Mouse (Mus musculus) forebrain, postnatal 0 days (tissue): Measurements from ENCODE around the gene Syne1. TPM values are rescaled to one million over a fixed set of nuclear protein-coding genes. Genes with fewer than 3 reads are reported as not detected.

Experiments
- ATAC-seq: fragments of 200-750 bp; cut with Nextera tagmentation; 2 replicates; pipeline ENCODE4 v1.8.0; 2017; ENCODE audit warnings: mild to moderate bottlenecking, moderate library complexity
- DNase-seq: peaks from one replicate; pipeline ENCODE4 v3.0.0-alpha.2; 2015
- H3K27ac ChIP-seq: fragments of 300-500 bp; sonication (generic); 2 replicates; pipeline ENCODE4 v1.5.1; 2014; ENCODE audit warnings: low read depth, mild to moderate bottlenecking, antibody characterized with exemption, low read length, moderate library complexity, mixed read lengths
- H3K27me3 ChIP-seq: fragments of 300-500 bp; sonication (generic); 2 replicates; pipeline ENCODE4 v1.6.1; 2014; ENCODE audit warnings: mild to moderate bottlenecking, low read length, mixed read lengths; ENCODE audit not compliant: insufficient read depth
- H3K36me3 ChIP-seq: fragments of 300-500 bp; sonication (generic); 2 replicates; pipeline ENCODE4 v1.6.1; 2014; ENCODE audit warnings: mild to moderate bottlenecking, moderate library complexity; ENCODE audit not compliant: insufficient read depth
- H3K4me1 ChIP-seq: fragments of 300-500 bp; sonication (generic); 2 replicates; pipeline ENCODE4 v1.6.1; 2014; ENCODE audit warnings: antibody characterized with exemption; ENCODE audit not compliant: insufficient read depth
- H3K4me2 ChIP-seq: fragments of 300-500 bp; sonication (generic); 2 replicates; pipeline ENCODE4 v1.6.1; 2014; ENCODE audit warnings: low read depth, mild to moderate bottlenecking, moderate library complexity
- H3K4me3 ChIP-seq: fragments of 300-500 bp; sonication (generic); 2 replicates; pipeline ENCODE4 v1.5.1; 2014; ENCODE audit warnings: low read depth, low read length, mixed read lengths
- H3K9ac ChIP-seq: fragments of 300-500 bp; sonication (generic); 2 replicates; pipeline ENCODE4 v1.6.1; 2014; ENCODE audit warnings: mild to moderate bottlenecking
- H3K9me3 ChIP-seq: fragments of 300-500 bp; sonication (generic); 2 replicates; pipeline ENCODE4 v1.6.1; 2016; ENCODE audit warnings: low read length
- CTCF ChIP-seq: sonication (generic); IDR thresholded peaks from 2 replicates; pipeline ENCODE4 v1.5.1; 2016; ENCODE audit warnings: antibody characterized with exemption, control low read depth, low read depth
- WGBS: fragments of 180-500 bp; shearing (Covaris S2); extraction: QIAGEN DNeasy Blood & Tissue Kit; methylation state at CpG from one replicate; pipeline ENCODE4 v1.1.7; 2014; 5-methylcytosine and 5-hydroxymethylcytosine counted together
- polyA plus RNA-seq: library from polyadenylated mRNA; unstranded; fragments of >200 nt; fragmentation: Nextera tagmentation; extraction: Ambion mirVana; gene quantifications from 2 replicates; pipeline ENCODE4 v1.2.1, GENCODE M21; 2015
- total RNA-seq: library from RNA; depleted of rRNA; stranded (reverse); fragments of >200 nt; gene quantifications from 2 replicates; pipeline ENCODE4 v1.2.3, GENCODE M21; 2014

Gene Syne1
- total and polyA plus RNA-seq, 2 experiments from 2014 or later: 11.2 to 60.5 TPM

DNA sequence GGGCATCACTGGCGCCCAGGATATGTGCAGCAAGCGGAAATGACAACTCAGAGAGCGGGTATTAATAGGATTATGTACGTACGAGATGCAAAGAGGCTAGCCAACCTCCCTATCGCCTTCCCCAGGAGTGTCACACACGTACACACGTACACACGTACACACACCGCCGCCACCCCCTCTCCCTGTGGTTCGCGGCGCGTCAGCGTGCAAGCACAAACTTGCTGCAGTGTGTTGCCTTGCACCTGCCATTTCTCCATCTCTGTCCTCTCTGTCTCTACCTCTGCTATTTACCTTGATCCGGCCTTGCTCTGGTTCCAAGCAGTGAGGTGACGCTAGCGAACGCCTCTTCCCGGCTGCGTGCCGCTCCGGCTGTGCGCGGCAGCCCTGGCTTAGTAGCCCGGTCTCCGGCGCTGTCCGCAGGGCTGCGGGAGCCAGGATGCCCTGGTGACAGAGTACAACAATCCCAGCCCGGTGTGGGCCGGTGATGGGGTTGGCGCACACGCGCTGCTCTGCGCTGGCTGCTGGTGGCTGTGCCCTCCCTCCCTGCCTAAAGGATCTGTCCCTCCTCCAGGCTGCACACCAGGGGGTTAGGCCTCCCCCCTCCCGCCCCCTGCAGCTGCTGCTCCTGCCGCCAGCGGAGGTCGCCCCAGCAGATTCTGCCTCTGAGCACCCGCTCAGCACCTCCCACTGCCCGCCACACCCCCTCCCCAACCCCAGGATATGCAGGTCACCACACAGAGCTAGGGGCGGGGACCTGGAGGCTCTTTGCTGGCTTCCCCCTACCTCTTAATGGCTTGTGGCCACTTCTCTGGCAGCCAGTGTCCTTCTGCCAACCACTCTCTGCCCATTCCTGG, 887 bp downstream of the Syne1 start:
- WGBS: under 1% methylated on average over 43 of the region's 44 CpGs
- Histone ChIP-seq H3K4me3 (peak overlapping the region; percentile 67), H3K4me2 (peak overlapping the region; percentile 85), H3K36me3 (no peaks in the 10 kb centered on the region), H3K27ac (peak overlapping the region; percentile 79), H3K4me1 (peaks cover 5% of the 10 kb centered on the region; the same call in 1 of the 2 replicates), H3K9ac (peak overlapping the region; percentile 80), H3K9me3 (no peaks in the 10 kb centered on the region), H3K27me3 (no peaks in the 10 kb centered on the region)
- DNase-seq: peak; percentile 72
- peak; percentile 87 for ATAC-seq
- TF ChIP-seq CTCF: peak; percentile 59

DNA sequence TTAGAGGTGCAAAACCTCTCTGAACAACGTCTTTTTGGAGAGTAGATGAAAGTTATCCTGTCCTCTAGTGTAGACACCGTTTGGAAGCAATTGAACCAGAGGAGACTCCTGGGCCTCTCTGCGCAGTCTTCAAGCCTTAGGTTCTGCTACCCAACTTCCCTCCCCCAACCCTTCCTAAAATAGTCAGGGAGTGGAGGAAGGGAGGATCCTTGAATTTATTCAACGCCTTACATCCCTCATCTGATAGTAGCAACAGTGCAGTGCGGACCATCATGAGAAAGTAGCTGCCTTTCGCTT, 1.5 kb downstream of the Syne1 start:
- no peak for TF ChIP-seq CTCF
- H3K9ac ChIP-seq: peak overlapping the region; percentile 80
- no peak for DNase-seq
- 8% methylated on average over 6 of the region's 6 CpGs for WGBS
- peak overlapping the region; percentile 67 for H3K4me3 ChIP-seq
- H3K27ac ChIP-seq: peak overlapping the region; percentile 79; the same call in 1 of the 2 replicates
- H3K4me1 ChIP-seq: peaks cover 5% of the 10 kb centered on the region; the same call in 1 of the 2 replicates
- H3K9me3 ChIP-seq: no peaks in the 10 kb centered on the region
- H3K4me2 ChIP-seq: peak overlapping the region; percentile 85
- H3K36me3 ChIP-seq: no peaks in the 10 kb centered on the region
- ATAC-seq: peak; percentile 57
- H3K27me3 ChIP-seq: no peaks in the 10 kb centered on the region

DNA sequence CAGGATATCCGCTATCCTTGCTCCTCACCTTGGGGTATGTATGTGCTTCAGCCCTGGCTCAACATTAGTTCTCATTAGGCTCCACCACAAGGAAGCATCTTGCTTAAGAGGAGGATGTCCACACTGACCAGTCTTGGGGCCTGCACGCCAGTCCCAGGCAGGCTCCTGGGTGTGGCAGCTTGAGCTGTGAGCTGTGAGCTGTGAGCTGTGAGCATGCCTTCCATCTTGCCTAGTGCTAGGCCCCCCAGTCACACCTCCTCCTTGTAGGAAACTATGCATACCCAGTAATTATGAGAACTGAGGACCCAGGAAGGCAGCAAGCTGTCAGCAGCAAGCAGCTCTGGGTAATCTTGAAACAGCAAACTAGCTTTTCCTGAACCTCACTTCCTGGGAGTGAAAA, 2.6 kb downstream of the Syne1 start:
- H3K4me3 ChIP-seq: no peak overlapping the region
- no peaks in the 10 kb centered on the region for H3K27me3 ChIP-seq
- H3K9me3 ChIP-seq: no peaks in the 10 kb centered on the region
- H3K4me2 ChIP-seq: 0 out of 2 replicates have a peak overlapping the region, but pooled peaks have one; percentile 10
- WGBS: 96% methylated on average over 2 of the region's 2 CpGs
- no peak overlapping the region for H3K9ac ChIP-seq
- H3K27ac ChIP-seq: no peak overlapping the region
- H3K4me1 ChIP-seq: peaks cover 5% of the 10 kb centered on the region; the same call in 1 of the 2 replicates
- DNase-seq: no peak
- H3K36me3 ChIP-seq: no peaks in the 10 kb centered on the region
- ATAC-seq: no peak
- no peak for TF ChIP-seq CTCF

DNA sequence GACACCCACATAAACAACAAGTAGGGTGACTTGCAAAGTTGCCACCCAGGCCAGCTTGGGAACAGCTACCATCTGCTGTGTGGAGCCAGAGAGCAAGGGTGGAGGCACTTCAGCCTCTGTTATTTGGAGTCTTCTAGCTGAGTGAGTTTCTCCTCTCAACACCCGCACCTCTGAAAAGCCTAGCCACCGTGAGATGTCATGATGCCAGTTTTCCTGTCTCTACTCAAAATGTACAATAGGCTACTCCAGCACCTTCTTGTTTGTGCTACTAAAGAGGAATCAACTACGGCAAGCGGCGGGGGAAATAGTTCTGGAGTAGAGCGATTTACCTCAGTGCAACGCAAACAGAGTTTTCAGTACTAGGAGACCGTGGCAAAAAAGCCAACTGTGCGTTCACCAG, 3.5 kb downstream of the Syne1 start:
- WGBS: 88% methylated on average over 9 of the region's 9 CpGs
- Histone ChIP-seq H3K27me3 (no peaks in the 10 kb centered on the region), H3K9me3 (no peaks in the 10 kb centered on the region), H3K4me2 (no peak overlapping the region), H3K36me3 (no peaks in the 10 kb centered on the region), H3K4me1 (peaks cover 5% of the 10 kb centered on the region; the same call in 1 of the 2 replicates), H3K4me3 (no peak overlapping the region), H3K9ac (no peak overlapping the region), H3K27ac (no peak overlapping the region)
- no peak for TF ChIP-seq CTCF
- no peak for ATAC-seq
- DNase-seq: no peak

DNA sequence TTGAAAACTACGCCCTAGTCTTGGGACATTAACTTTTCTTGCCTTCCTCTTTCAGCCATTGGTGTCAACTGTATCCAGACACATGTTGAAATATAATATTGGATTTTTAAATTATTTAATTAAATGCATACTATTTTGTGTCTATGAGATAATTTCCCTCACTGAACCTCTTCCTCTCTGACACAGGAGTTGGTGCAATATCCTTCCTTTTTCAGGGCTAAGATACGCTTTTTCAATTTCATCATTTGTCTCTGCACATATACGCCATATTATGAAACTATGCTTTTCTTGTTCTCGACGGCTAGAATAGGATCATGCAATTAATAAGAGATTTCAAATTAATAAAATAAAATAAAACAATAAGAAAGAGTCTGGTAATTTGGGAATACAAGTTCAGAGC, 4.9 kb downstream of the Syne1 start:
- Histone ChIP-seq H3K4me1 (peaks cover 5% of the 10 kb centered on the region; the same call in 1 of the 2 replicates), H3K4me2 (no peak overlapping the region), H3K27me3 (no peaks in the 10 kb centered on the region), H3K9ac (no peak overlapping the region), H3K27ac (no peak overlapping the region), H3K36me3 (no peaks in the 10 kb centered on the region), H3K4me3 (no peak overlapping the region), H3K9me3 (no peaks in the 10 kb centered on the region)
- no peak for TF ChIP-seq CTCF
- 95% methylated on average over 5 of the region's 5 CpGs for WGBS
- DNase-seq (no peak), ATAC-seq (no peak)

DNA sequence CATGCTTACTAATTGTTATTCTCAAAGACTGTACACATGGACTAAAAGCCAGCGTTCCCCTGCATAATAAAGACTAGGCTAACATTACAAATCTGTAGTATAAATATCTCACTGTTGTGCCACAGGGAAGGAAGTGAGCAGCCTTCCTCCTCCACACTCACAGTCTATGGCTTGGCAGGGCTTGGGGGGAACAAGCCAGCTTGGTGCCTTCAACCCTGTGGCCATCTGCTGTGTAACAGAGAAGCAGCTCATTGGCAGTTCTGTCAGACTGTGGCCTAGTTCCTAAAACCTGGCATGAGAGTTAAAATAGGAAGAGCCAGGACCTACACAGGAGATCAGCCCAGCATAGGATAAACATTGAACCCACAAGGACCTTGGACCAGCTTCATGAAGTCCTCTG, 23.0 kb downstream of the Syne1 start:
- DNase-seq (no peak), ATAC-seq (peak; percentile 88)
- H3K27me3 ChIP-seq: no peaks in the 10 kb centered on the region
- H3K9me3 ChIP-seq: no peaks in the 10 kb centered on the region
- H3K27ac ChIP-seq: no peak overlapping the region
- no peak for TF ChIP-seq CTCF
- no peaks in the 10 kb centered on the region for H3K36me3 ChIP-seq
- H3K4me3 ChIP-seq: no peak overlapping the region
- no peak overlapping the region for H3K4me2 ChIP-seq
- WGBS: 70% methylated on average over 1 of the region's 1 CpGs
- no peaks in the 10 kb centered on the region for H3K4me1 ChIP-seq
- no peak overlapping the region for H3K9ac ChIP-seq

DNA sequence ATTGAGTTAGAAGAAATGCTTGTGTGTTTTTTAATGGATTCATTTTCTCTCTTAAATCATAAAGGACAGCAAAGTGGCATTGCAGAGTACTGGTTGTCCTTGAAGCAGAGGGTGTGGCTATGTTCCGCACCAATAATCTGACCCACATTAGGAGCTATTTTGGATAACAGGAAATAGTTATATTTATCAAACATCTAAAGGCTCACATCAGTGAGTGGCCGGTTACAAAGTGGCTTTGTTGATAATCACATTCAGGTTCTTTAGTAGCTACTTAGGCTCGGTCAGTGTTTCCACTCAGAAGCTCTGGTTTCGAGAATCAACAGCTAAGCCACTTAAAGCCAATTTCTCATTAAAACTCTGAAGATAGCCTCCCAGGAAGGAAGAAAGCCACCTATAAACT, 23.6 kb downstream of the Syne1 start:
- H3K36me3 ChIP-seq: no peaks in the 10 kb centered on the region
- H3K4me3 ChIP-seq: no peak overlapping the region
- H3K4me1 ChIP-seq: no peaks in the 10 kb centered on the region
- no peaks in the 10 kb centered on the region for H3K9me3 ChIP-seq
- no peak overlapping the region for H3K9ac ChIP-seq
- H3K4me2 ChIP-seq: no peak overlapping the region
- no peak for TF ChIP-seq CTCF
- 73% methylated on average over 4 of the region's 4 CpGs for WGBS
- ATAC-seq (no peak), DNase-seq (no peak)
- no peaks in the 10 kb centered on the region for H3K27me3 ChIP-seq
- no peak overlapping the region for H3K27ac ChIP-seq
